Mouse (Mus musculus) lung, postnatal 0 days (tissue): ENCODE measurements around the gene Mknk1.

Experiments
- CTCF ChIP-seq: IDR thresholded peaks from 2 replicates; pipeline ENCODE4 v1.5.1; 2016; ENCODE audit warnings: antibody characterized with exemption, mild to moderate bottlenecking
- EP300 ChIP-seq: IDR thresholded peaks from 2 replicates; pipeline ENCODE4 v1.6.1; 2016; ENCODE audit warnings: antibody characterized with exemption, mild to moderate bottlenecking, control low read depth

- TF ChIP-seq CTCF (no peak), EP300 (no peak)
Observed at GRCm38 (mm10) chr4:115825271-115825670, 13.7 kb upstream of the Mknk1 start.
